Mouse (Mus musculus) embryonic fibroblast, embryonic 13.5 days (primary cell): ENCODE measurements around the gene Hdhd5.

Source experiments
- CTCF ChIP-seq: IDR thresholded peaks from 2 replicates; pipeline ENCODE4 v1.5.1; 2011; ENCODE audit warnings: mild to moderate bottlenecking, control low read depth, low read length, moderate library complexity, borderline replicate concordance; ENCODE audit not compliant: insufficient read depth
- POLR2A ChIP-seq: IDR thresholded peaks from 2 replicates; pipeline ENCODE4 v1.6.1; 2011; ENCODE audit warnings: low read depth, mild to moderate bottlenecking, control low read depth, low read length, moderate library complexity

DNA sequence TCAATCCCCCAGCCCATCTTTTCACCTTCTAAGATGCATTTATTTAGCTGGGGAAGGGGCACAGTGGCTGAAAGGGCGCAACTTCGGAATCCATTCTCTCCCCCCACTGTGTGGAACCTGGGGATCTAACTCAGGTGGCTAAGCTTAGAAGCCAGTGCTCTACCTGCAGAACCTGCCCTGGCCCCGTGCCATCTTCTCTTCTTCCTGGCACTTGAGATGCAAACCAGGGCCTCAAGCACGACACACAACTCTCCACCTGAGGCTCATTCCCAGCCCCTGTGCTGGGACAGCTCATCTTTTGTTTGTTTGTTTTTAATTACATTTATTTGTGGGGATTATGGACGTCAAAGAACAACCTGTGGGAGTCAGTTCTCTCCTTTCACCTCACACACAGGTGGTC, 11.5 kb downstream of the Hdhd5 start:
- TF ChIP-seq POLR2A (no peak), CTCF (no peak)
